Mouse (Mus musculus) CH12F3 (cell line): Measurements from ENCODE around the gene Zfp428.

Source experiments
- in situ Hi-C: fragments of 300-500 bp; cut with MboI; formaldehyde crosslinking; loops from 2 replicates; pipeline ENCODE4 v1.14.3; 2020; ENCODE audit warnings: low sequenced_read_pairs

Gene Zfp428

GRCm38 (mm10) chr7:24506838-24507725 lies at the start of gene Zfp428:
Gene Zfp428 (plus strand): TSS chr7:24507006.
- in situ Hi-C loops: no loop called here

GRCm38 (mm10) chr7:24457726-24458370 lies 49.0 kb upstream of the Zfp428 start:
- in situ Hi-C loops: no loop called here

- in situ Hi-C loops: no loop called here
Measured at GRCm38 (mm10) chr7:24459440-24459839, 47.4 kb upstream of the Zfp428 start.

GRCm38 (mm10) chr7:24459843-24460242 lies 47.0 kb upstream of the Zfp428 start:
- in situ Hi-C loops: no loop called here

GRCm38 (mm10) chr7:24461376-24462051 lies 45.3 kb upstream of the Zfp428 start:
- in situ Hi-C loops: no loop called here

- in situ Hi-C loops: no loop called here
Measured at GRCm38 (mm10) chr7:24462388-24463319, 44.2 kb upstream of the Zfp428 start, which contains the start of gene Plaur. Gene Plaur (plus strand): TSS chr7:24462484.

GRCm38 (mm10) chr7:24466835-24467234 lies 40.0 kb upstream of the Zfp428 start:
- in situ Hi-C loops: no loop called here

GRCm38 (mm10) chr7:24467886-24468285 lies 38.9 kb upstream of the Zfp428 start:
- in situ Hi-C loops: no loop called here

- in situ Hi-C loops: no loop called here
Measured at GRCm38 (mm10) chr7:24469126-24469525, 37.7 kb upstream of the Zfp428 start.

- in situ Hi-C loops: no loop called here
Measured at GRCm38 (mm10) chr7:24470356-24470755, 36.5 kb upstream of the Zfp428 start.

GRCm38 (mm10) chr7:24472442-24472841 lies 34.4 kb upstream of the Zfp428 start:
- in situ Hi-C loops: no loop called here

GRCm38 (mm10) chr7:24472937-24473336 lies 33.9 kb upstream of the Zfp428 start:
- in situ Hi-C loops: no loop called here

GRCm38 (mm10) chr7:24473913-24474529 lies 32.8 kb upstream of the Zfp428 start:
- in situ Hi-C loops: no loop called here

GRCm38 (mm10) chr7:24474811-24475506 lies 31.8 kb upstream of the Zfp428 start:
- in situ Hi-C loops: no loop called here

GRCm38 (mm10) chr7:24476338-24476737 lies 30.5 kb upstream of the Zfp428 start:
- in situ Hi-C loops: no loop called here

- in situ Hi-C loops: no loop called here
Measured at GRCm38 (mm10) chr7:24476856-24477255, 29.9 kb upstream of the Zfp428 start.

GRCm38 (mm10) chr7:24478911-24479310 lies 27.9 kb upstream of the Zfp428 start:
- in situ Hi-C loops: no loop called here

GRCm38 (mm10) chr7:24479685-24480084 lies 27.1 kb upstream of the Zfp428 start:
- in situ Hi-C loops: no loop called here
